Mouse (Mus musculus) cortical plate, adult 2 months (tissue): ENCODE measurements around the gene Usp49. TPM values are rescaled to one million over a fixed set of nuclear protein-coding genes. Genes with fewer than 3 reads are reported as not detected.
"Not testable (repeated sequence)": the region's sequence is repeated elsewhere in the genome, so short reads cannot be mapped to it uniquely, and the experiment has no call there.

Experiments used
- H3K27ac ChIP-seq: fragments of 200-500 bp; 2 replicates; pipeline ENCODE4 v1.5.1; 2012; ENCODE audit warnings: low read length, control low read depth, inconsistent platforms; ENCODE audit not compliant: insufficient read depth
- H3K4me1 ChIP-seq: fragments of 200-500 bp; 2 replicates; pipeline ENCODE4 v1.6.1; 2011; ENCODE audit warnings: low read length; ENCODE audit not compliant: control insufficient read depth, insufficient read depth
- H3K4me3 ChIP-seq: fragments of 200-500 bp; 2 replicates; pipeline ENCODE4 v1.5.1; 2011; ENCODE audit warnings: mild to moderate bottlenecking, low read length, control low read depth; ENCODE audit not compliant: insufficient read depth
- CTCF ChIP-seq: fragments of 200-500 bp; IDR thresholded peaks from 2 replicates; pipeline ENCODE4 v1.5.1; 2011; ENCODE audit warnings: mild to moderate bottlenecking, control low read depth, low read length; ENCODE audit not compliant: insufficient read depth; ENCODE audit errors: extremely low read depth
- POLR2A ChIP-seq: fragments of 200-500 bp; IDR thresholded peaks from 2 replicates; pipeline ENCODE4 v1.6.1; 2011; ENCODE audit warnings: mild to moderate bottlenecking, low read length, control low read depth; ENCODE audit not compliant: insufficient read depth; ENCODE audit errors: extremely low read depth
- polyA plus RNA-seq: library from polyadenylated mRNA; depleted of rRNA; stranded (reverse); fragments of >200 nt; gene quantifications from 2 replicates; pipeline ENCODE4 v1.2.3, GENCODE M21; 2012

Gene Usp49
- polyA plus RNA-seq, 1 experiment: 12.4 TPM

DNA sequence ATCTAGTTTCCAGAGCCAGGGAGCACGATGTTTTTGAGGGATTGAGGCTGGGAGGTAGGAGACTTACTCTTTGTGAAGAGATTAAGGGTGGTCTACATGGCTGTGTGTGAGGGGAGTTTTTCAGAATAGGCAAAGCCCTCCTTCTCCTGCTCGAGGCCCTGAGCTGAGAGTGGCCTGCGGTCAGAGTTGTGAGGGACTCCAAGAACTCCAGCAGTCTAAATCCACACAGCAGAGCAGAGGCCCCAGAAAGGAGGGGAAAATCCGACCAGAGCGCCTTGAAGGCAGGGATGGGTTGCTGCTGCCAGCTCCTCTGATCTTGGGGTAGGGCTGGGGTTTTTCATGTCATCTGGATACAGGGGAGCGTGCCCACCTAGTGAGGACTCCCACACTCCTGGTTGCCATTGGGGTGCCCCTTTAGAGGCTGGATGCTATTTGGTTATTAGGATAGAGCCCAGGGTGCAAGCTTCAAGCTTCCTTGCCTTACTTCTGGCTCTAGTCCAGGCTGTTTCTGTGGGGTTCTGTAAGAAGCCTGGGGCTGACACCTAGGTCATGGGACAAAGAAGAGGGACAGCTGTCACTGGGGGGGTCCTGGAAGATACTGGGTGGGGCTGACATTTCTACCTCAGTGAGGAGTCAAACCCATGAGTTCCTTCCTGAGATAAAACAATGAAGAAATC is 34.2 kb upstream of the Usp49 start:
- TF ChIP-seq POLR2A: no peak
- no peak for TF ChIP-seq CTCF
- H3K4me3 ChIP-seq: no peak overlapping the region
- no peak overlapping the region for H3K27ac ChIP-seq

DNA sequence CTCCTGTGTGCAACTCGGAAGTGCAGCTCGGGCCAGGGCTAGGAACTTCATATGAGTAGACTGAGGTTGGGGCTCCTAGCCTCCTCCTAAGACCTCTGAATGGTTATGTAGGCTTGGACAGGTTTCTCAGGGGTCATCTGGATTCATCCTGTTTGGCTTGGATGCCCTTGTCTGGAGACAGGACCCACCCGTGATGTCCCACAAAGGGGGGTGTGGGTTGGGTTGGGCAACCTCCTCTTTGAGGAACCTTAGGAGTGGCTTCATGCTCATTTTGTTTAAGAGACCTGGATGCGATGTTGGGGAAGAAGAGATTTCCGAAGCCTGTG is 33.7 kb upstream of the Usp49 start:
- Histone ChIP-seq H3K27ac (no peak overlapping the region), H3K4me1 (0 out of 2 replicates have a peak, but pooled peaks cover 2% of the 10 kb centered on the region), H3K4me3 (no peak overlapping the region)
- TF ChIP-seq CTCF: no peak
- TF ChIP-seq POLR2A: no peak

More for the DNA sequence above, 34.2 kb upstream of the Usp49 start:
- H3K4me1 ChIP-seq: 0 out of 2 replicates have a peak, but pooled peaks cover 2% of the 10 kb centered on the region

DNA sequence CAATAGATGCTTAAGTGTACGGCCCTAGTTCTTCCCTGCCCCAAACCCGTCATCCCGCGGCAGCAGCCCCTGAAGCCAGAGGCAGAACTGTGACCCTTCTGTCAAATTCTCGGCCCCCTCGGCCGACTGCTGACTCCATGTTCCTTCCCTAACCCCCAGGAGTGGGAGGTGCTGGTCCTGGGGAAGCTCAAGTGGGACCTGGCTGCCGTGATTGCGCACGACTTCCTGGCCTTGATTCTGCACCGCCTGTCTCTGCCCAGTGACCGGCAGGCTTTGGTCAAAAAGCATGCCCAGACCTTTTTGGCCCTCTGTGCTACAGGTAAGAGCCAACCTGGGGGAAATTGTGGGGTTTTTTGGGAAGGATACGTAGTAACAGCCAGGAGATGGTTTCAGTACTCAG is 33.2 kb upstream of the Usp49 start:
- no peak overlapping the region for H3K27ac ChIP-seq
- H3K4me3 ChIP-seq: no peak overlapping the region
- 0 out of 2 replicates have a peak, but pooled peaks cover 2% of the 10 kb centered on the region for H3K4me1 ChIP-seq
- no peak for TF ChIP-seq CTCF
- no peak for TF ChIP-seq POLR2A

DNA sequence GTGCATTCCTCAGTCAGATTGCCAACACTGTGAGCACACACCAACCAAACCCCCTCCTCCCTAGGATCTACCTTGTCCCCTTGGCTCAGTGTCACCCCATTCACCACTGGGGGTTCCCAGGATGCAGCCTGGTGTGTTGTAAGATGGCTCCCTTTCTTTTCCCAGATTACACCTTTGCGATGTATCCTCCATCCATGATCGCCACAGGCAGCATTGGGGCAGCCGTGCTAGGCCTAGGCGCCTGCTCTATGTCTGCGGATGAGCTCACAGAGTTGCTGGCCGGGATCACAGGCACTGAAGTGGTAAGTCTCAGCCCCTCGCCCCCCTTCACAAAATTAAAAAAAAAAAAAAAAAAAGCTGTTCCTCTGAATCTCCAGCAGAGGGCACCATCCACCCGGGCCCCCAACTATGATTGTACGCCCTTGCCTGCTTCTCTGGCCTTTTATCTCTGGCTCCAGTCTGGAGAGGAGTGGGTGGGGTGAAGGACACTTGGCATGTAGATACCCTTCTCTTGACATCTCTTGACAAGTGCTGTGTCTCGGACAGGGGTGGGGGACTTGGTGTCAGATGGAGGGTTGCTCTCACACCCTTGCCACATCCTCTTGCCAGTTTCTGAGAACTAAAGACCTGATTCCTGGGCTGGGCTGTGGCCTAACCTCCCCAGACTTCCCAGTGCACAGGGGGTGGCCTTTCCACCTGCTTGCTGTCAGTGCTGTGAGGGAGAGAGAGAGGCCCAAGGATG is 32.5 kb upstream of the Usp49 start:
- H3K27ac ChIP-seq: no peak overlapping the region
- no peak overlapping the region for H3K4me3 ChIP-seq
- TF ChIP-seq CTCF: peak; percentile 52
- TF ChIP-seq POLR2A: no peak
- H3K4me1 ChIP-seq: 0 out of 2 replicates have a peak, but pooled peaks cover 2% of the 10 kb centered on the region

DNA sequence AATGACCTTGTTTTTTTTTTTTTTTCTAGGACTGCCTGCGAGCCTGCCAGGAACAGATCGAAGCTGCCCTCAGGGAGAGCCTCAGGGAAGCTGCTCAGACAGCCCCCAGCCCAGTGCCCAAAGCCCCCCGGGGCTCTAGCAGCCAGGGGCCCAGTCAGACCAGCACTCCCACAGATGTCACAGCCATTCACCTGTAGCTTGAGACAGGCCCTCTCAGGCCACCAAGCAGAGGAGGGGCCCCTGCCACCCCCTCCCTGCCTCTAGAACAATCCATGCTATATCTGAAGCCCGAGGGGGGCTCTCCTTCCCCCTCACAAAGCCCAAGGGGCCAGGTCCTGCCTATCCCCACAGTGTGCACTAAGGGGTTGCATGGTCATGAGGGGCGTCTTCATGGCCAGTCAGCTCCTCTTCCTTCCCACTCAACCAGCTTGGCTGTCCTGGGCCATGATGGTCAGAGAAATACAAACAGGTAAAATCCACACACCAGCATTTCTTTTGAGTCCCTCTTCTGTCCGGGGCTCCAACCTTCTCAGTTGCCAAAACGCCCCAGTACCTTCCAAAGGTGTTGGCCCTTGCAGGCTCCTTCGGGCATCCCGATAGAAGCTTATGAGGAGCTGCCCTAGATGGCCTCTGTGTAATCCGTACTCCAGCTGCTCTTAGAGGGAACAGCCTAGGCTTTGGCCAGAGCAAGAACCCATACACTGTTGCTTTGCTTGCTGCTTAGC is 31.7 kb upstream of the Usp49 start:
- H3K4me1 ChIP-seq, H3K27ac ChIP-seq, H3K4me3 ChIP-seq: not testable (repeated sequence)

DNA sequence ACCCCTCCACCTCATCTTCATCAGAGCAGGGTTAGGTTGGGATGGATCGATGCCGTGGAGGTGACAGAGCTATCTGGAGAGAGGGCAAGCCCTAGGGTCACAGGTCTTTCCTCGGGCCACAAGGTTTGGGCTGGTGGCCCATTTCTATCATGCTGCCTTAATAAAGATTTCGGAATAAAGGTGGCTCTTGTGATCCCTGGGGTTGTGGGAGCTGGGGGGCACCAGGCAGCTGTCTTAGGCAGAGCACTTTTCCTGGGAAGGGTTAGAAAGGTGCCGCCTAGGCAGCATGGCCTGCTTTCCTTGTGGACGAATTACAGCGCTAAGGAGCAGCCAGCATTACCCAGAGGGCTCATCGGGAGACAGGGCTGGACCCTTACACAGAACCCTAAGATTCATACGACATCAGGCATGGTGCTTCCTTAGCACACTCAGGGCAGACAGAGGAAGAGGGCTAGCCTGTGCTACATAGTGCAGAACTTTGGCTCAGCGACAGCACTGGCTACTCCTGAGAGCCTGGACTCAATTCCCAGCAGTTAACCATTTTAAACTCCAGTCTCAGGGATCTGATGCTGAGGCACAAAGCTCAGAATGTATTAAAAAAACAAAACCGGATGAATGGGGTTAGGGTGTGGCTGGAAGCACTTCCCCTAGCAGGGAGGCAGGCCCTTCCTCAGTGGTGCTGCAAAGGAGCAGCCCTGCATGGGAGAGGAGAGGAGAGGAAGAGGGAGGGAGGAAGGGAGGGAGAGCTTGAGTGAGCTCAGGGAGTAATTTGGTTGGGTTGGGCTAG is 30.8 kb upstream of the Usp49 start:
- TF ChIP-seq CTCF: no peak
- no peak for TF ChIP-seq POLR2A
- H3K4me3 ChIP-seq: no peak overlapping the region
- no peaks in the 10 kb centered on the region for H3K4me1 ChIP-seq
- H3K27ac ChIP-seq: no peak overlapping the region

DNA sequence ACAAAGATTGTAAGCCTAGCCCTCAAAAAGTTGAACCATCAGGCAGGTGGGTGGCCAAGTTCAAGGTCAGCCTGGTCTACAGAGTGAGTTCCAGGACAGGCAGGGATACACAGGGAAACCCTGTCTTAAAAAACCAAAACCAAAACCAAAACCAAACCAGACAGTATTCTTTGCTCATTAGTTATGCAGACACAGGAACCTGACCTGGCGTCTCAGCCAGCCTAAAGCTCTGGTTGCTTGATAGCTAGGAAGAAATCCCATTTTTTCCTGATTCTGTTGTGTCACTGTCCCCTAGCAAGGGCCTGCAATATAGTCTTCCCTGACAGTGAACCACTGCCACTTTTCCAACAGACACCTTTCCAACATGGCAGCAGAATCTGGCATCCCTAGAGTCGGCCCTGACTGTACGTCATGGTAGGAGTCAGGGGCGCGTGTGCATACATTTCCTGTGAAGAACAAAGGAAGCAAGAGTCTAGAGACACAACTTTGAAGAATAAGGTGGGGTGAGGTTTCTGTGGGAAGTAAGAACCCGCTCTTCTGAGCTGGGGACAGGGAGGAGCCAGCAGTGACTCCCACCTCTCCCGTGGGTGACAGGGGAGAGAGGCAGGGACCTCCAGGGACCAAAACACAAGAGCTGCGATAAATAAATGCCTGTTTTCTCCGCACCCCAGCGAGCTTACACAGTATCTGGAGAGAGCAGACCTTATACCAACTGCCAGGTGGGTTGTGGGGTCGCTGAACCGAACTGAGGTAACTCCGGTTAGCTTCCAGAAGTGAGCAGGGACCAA is 29.7 kb upstream of the Usp49 start:
- TF ChIP-seq CTCF (no peak), POLR2A (no peak)
- Histone ChIP-seq H3K4me3 (no peak overlapping the region), H3K27ac (no peak overlapping the region), H3K4me1 (no peaks in the 10 kb centered on the region)

DNA sequence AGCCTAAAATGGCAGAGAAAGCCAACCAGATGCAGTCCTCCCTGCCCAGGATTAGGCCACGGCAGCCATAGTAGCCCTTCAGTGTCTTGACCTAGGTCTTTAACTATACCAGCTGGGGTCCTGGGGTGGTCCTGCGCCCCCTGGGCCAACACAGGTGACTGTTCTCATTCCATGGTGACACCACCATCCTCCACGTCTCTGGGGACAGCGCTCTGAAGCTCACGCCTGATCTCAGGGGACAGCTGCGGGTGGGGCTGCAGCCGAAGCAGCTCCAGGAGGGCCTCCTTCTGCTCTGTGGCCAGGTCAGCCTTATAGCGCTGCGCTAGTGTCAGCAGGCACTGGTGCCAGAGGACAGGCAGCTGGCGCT is 29.1 kb upstream of the Usp49 start:
- H3K27ac ChIP-seq: no peak overlapping the region

DNA sequence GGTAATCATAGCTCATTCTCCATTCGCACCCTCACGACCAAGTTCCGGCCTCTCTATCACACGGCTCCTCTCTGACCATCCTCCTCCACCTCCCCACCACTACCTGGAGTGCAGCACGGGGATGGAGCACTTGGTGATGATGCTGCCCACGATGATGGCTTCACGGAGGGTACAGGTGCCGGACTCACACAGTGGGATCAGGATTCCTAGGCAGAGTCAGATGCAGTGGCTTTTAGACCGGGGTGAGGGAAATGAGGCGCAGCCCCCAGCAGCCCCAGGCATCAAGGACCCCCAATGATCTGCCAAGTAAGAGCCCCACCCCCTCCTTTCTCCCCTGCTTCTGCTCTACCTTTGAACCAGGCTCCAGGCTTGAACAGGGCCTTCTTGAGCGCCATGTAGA is 28.2 kb upstream of the Usp49 start:
- Histone ChIP-seq H3K4me3 (no peak overlapping the region), H3K27ac (no peak overlapping the region)
- TF ChIP-seq POLR2A: no peak
- no peak for TF ChIP-seq CTCF

More for the DNA sequence above, 29.1 kb upstream of the Usp49 start:
- TF ChIP-seq CTCF: no peak
- TF ChIP-seq POLR2A: no peak
- no peaks in the 10 kb centered on the region for H3K4me1 ChIP-seq
- no peak overlapping the region for H3K4me3 ChIP-seq

More for the DNA sequence above, 28.2 kb upstream of the Usp49 start:
- no peaks in the 10 kb centered on the region for H3K4me1 ChIP-seq
